In genomic region chr3:108083904-108084407, GRCm38 (mm10) we compare ENCODE assay signal across 9 mouse cellular contexts. TPM values are rescaled to one million over a fixed set of nuclear protein-coding genes. Genes with fewer than 3 reads are reported as not detected.
DNase-seq lines count a peak whose midpoint lies in the region; ATAC-seq and TF ChIP-seq lines count a peak whose summit lies in the region.
"Had no signal": no experiment of that assay in that cellular context is flagged by ENCODE, and none has a peak within 500 bp of the region (broad histone marks: within the 10 kb centered on the region; RNA-seq: fewer than 3 reads in every experiment).

No protein-coding gene starts in this region.

- TF ChIP-seq POLR2A in cortical plate, adult 2 months (IDR thresholded peaks at IDR 0.05; ENCODE audit: extremely low read depth, insufficient read depth, low read length), result no peak

- H3K4me2 ChIP-seq in hindbrain, postnatal 0 days (ENCODE audit: low read depth, low read length), result peak overlapping the region; percentile 100

- 67% methylated on average over 4 of the region's 4 CpGs for WGBS in hindbrain, postnatal 0 days

- intact Hi-C loops in left cerebral cortex, adult 2 months (cut with DNase I), result no loop called here

- H3K9ac ChIP-seq in hindbrain, postnatal 0 days (replicated peaks; ENCODE audit: low read length), result no peak overlapping the region

- no peak for TF ChIP-seq CTCF in left cerebral cortex, adult 2 months (IDR thresholded peaks at IDR 0.05)
- TF ChIP-seq CTCF in cortical plate, adult 2 months (IDR thresholded peaks at IDR 0.05; ENCODE audit: extremely low read depth, insufficient read depth, low read length), result no peak
- TF ChIP-seq CTCF in hindbrain, postnatal 0 days (IDR thresholded peaks at IDR 0.05; ENCODE audit: low read depth), result no peak

- no peak overlapping the region for H3K27ac ChIP-seq in left cerebral cortex, adult 2 months
- H3K27ac ChIP-seq in cortical plate, adult 2 months (ENCODE audit: insufficient read depth, low read length), result no peak overlapping the region
- no peak overlapping the region for H3K27ac ChIP-seq in hindbrain, postnatal 0 days

- H3K36me3 ChIP-seq in hindbrain, postnatal 0 days (ENCODE audit: insufficient read depth, low read length), result peaks cover 5% of the 10 kb centered on the region; the same call in 1 of the 2 replicates

- H3K27me3 ChIP-seq in hindbrain, postnatal 0 days (ENCODE audit: insufficient read depth, low read length), result no peaks in the 10 kb centered on the region

- peak overlapping the region; percentile 73 for H3K4me3 ChIP-seq in left cerebral cortex, adult 2 months
- peak overlapping the region; percentile 81; the same call in 1 of the 2 replicates for H3K4me3 ChIP-seq in cortical plate, adult 2 months (ENCODE audit: insufficient read depth, low read length)
- H3K4me3 ChIP-seq in hindbrain, postnatal 0 days (ENCODE audit: low read length), result peak overlapping the region; percentile 51; the same call in 1 of the 2 replicates

- DNase-seq in left cerebral cortex, adult 2 months (ENCODE audit: extremely low spot score in 1 of 2, low spot score in 2 of 2), result peak in 1 of 2 experiments; percentile 7
- no peak for DNase-seq in left cerebral cortex, adult 11 months (ENCODE audit: low spot score)
- no peak for DNase-seq in hindbrain, postnatal 0 days (ENCODE audit: low spot score)
- peak; percentile 14 for DNase-seq in naive thymus-derived CD4-positive, alpha-beta T cell, adult 2 months (ENCODE audit: low read depth)
- no peak for DNase-seq in spleen, adult 12 weeks (ENCODE audit: low spot score)
- no peak for DNase-seq in gastrocnemius, postnatal 25 days
- DNase-seq: adrenal gland, adult 8-10 months had no signal

- H3K4me1 ChIP-seq in cortical plate, adult 2 months (ENCODE audit: control insufficient read depth, insufficient read depth, low read length), result peaks cover 5% of the 10 kb centered on the region; the same call in 1 of the 2 replicates
- H3K4me1 ChIP-seq in hindbrain, postnatal 0 days (ENCODE audit: insufficient read depth, low read length), result peaks cover 30% of the 10 kb centered on the region

- no peaks in the 10 kb centered on the region for H3K9me3 ChIP-seq in hindbrain, postnatal 0 days (ENCODE audit: low read length)

- no peak for ATAC-seq in hindbrain, postnatal 0 days

RNA-seq across cellular contexts. Expression of gene Ampd2, which starts 2.5 kb away (rescaled TPM):
- total RNA-seq in left cerebral cortex, adult 2 months (2021), result 10 to 100 TPM; 58.8 to 61.4 TPM
- 76.3 and 76.8 TPM in 2 replicates for polyA plus RNA-seq in cortical plate, adult 2 months (2012; rRNA removed)
- 56.6 and 58.4 TPM in 2 replicates for total RNA-seq in hindbrain, postnatal 0 days (2014; rRNA removed)
- polyA plus RNA-seq in hindbrain, postnatal 0 days (2015; fragmentation: Nextera tagmentation; extraction: Ambion mirVana), result 40.3 and 43.2 TPM in 2 replicates
- 1 to 10 TPM; 3.5 to 5.5 TPM for total RNA-seq in gastrocnemius, postnatal 25 days (2021)

RNA-seq across cellular contexts. Expression of gene Gnat2, which starts 8.6 kb away (rescaled TPM):
- not detected for total RNA-seq in left cerebral cortex, adult 2 months (2021)
- 0.15 TPM in 1 of 2 replicates, not detected in the other for polyA plus RNA-seq in cortical plate, adult 2 months (2012; rRNA removed)
- total RNA-seq in hindbrain, postnatal 0 days (2014; rRNA removed), result not detected in 2 replicates
- polyA plus RNA-seq in hindbrain, postnatal 0 days (2015; fragmentation: Nextera tagmentation; extraction: Ambion mirVana), result 0.10 and 0.25 TPM in 2 replicates
- total RNA-seq in gastrocnemius, postnatal 25 days (2021), result under 1 TPM in 1 of 2 experiments, not detected in 1; 0.15 TPM
- total RNA-seq: left cerebral cortex, postnatal 10 days had no signal

RNA-seq across cellular contexts. Expression of gene Gstm4, which starts 39.3 kb away (rescaled TPM):
- 1 to 10 TPM; 7.8 to 8.0 TPM for total RNA-seq in left cerebral cortex, adult 2 months (2021)
- 16.1 and 16.8 TPM in 2 replicates for polyA plus RNA-seq in cortical plate, adult 2 months (2012; rRNA removed)
- total RNA-seq in hindbrain, postnatal 0 days (2014; rRNA removed), result 6.7 and 6.9 TPM in 2 replicates
- polyA plus RNA-seq in hindbrain, postnatal 0 days (2015; fragmentation: Nextera tagmentation; extraction: Ambion mirVana), result 22.5 and 23.0 TPM in 2 replicates
- 10 to 100 TPM; 11.8 to 12.1 TPM for total RNA-seq in gastrocnemius, postnatal 25 days (2021)
